Mouse (Mus musculus): ENCODE measurements around the gene Nmb. TPM values are rescaled to one million over a fixed set of nuclear protein-coding genes. Genes with fewer than 3 reads are reported as not detected.
"Not testable (repeated sequence)": the region's sequence is repeated elsewhere in the genome, so short reads cannot be mapped to it uniquely, and the experiment has no call there.

The Nmb gene
- polyA plus RNA-seq (2015; fragmentation: Nextera tagmentation; extraction: Ambion mirVana): 6.1 and 6.5 TPM in 2 replicates

GRCm38 (mm10) chr7:80904921-80905515 is at the start of gene Nmb:
Nmb (minus strand) TSS chr7:80905076.
- Histone ChIP-seq H3K9ac (peak within 1 kb of the TSS; percentile 73), H3K4me2 (replicated peaks) (peak within 1 kb of the TSS; percentile 91), H3K36me3 (peaks cover 37% of the 10 kb centered on the region), H3K27me3 (no peaks in the 10 kb centered on the region), H3K9me3 (no peaks in the 10 kb centered on the region), H3K27ac (no peak within 1 kb of the TSS), H3K4me3 (peak within 1 kb of the TSS; percentile 51), H3K4me1 (peaks cover 27% of the 10 kb centered on the region)
- peak; percentile 70; the same call in 1 of the 2 replicates for ATAC-seq (ENCODE audit: low FRiP score, low read depth)
- WGBS: 4% methylated on average over 19 of the region's 19 CpGs

DNA sequence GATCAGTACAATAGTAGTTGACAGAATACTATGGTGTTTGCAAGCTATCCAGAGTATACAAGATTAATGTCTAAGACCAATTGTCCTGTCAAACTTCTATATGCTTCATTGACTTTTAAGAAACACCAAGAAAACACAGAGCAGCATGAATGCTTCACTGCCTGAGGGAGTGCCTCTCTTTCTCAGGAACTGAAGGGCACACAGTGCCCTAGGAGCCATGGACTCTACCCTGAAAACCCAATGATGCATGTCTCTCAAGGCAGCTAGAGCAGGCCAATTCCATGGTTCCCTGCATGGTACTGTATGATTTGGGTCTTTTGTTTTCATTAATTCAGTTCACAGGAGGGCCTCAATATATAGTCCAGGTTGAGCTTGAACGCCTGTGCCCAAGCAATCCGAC is 49.4 kb upstream of the Nmb start:
- no peaks in the 10 kb centered on the region for H3K36me3 ChIP-seq
- H3K9ac ChIP-seq: no peak overlapping the region
- H3K4me2 ChIP-seq (replicated peaks): no peak overlapping the region
- H3K4me1 ChIP-seq: no peaks in the 10 kb centered on the region
- H3K9me3 ChIP-seq: no peaks in the 10 kb centered on the region
- WGBS: 73% methylated on average over 2 of the region's 2 CpGs
- no peaks in the 10 kb centered on the region for H3K27me3 ChIP-seq
- no peak overlapping the region for H3K27ac ChIP-seq
- H3K4me3 ChIP-seq: no peak overlapping the region
- ATAC-seq (ENCODE audit: low FRiP score, low read depth): no peak

- Histone ChIP-seq H3K9ac (no peak overlapping the region), H3K36me3 (no peaks in the 10 kb centered on the region), H3K4me3 (no peak overlapping the region), H3K9me3 (no peaks in the 10 kb centered on the region), H3K4me2 (replicated peaks) (no peak overlapping the region), H3K27me3 (no peaks in the 10 kb centered on the region), H3K27ac (no peak overlapping the region), H3K4me1 (peaks cover 3% of the 10 kb centered on the region; the same call in 1 of the 2 replicates)
- WGBS: 66% methylated on average over 3 of the region's 3 CpGs
- no peak for ATAC-seq (ENCODE audit: low FRiP score, low read depth)
Observed at GRCm38 (mm10) chr7:80952140-80952539, 47.3 kb upstream of the Nmb start.

GRCm38 (mm10) chr7:80951461-80951860 is 46.6 kb upstream of the Nmb start:
- ATAC-seq (ENCODE audit: low FRiP score, low read depth): no peak
- Histone ChIP-seq H3K9me3 (no peaks in the 10 kb centered on the region), H3K36me3 (no peaks in the 10 kb centered on the region), H3K4me1 (peaks cover 7% of the 10 kb centered on the region), H3K27ac (no peak overlapping the region), H3K9ac (no peak overlapping the region), H3K4me3 (no peak overlapping the region), H3K27me3 (no peaks in the 10 kb centered on the region), H3K4me2 (replicated peaks) (no peak overlapping the region)
- WGBS: 84% methylated on average over 4 of the region's 4 CpGs

DNA sequence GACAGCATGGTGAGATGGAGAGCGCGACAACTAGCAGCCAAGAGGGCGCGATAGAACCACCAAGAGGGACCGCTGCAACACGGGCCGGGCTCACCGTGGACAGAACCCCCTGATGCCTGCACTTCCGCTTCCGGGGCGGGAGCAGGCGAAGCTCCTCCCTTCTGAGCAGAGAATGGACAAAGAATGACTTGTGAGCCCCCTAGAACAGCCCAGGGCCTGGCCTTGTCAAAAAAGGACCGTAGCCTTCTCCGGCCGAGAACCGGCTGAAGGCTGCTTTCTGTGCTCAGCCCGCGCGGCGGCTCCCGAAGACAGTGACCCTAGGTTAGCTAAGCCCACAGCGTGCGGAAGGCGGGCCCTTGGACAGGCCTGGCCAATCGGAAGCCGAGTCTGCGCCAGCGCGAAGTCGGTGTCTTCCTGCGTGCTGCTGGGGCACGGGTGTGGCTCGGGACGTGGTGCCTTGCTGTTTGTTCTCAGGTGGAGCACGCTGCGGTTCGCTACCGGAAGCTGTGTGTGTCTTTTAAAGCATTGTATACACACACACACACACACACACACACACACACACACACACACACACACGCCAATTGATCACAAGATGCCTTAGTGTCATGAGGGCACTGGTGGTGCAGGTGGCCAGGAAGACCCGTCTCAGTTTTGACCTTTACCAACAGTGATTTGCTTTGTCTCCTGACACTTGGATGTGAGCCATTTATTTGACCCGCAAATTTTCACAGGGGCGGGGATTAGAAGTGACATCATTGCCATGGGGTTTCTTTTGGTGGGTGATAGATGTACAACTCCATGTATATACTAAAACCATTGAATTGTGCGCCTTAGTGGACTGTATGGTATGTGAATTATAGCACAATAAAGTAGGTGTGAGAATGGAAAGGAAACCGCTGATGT is 42.8 kb upstream of the Nmb start, which contains the start of gene Sec11a:
TSS of gene Sec11a (minus strand) at position 336 of the 906 bp plus-strand sequence.
- Histone ChIP-seq H3K9me3 (no peaks in the 10 kb centered on the region), H3K4me1 (peaks cover 24% of the 10 kb centered on the region), H3K9ac (peak within 1 kb of the TSS; percentile 92), H3K27me3 (no peaks in the 10 kb centered on the region), H3K36me3 (peaks cover 15% of the 10 kb centered on the region), H3K27ac (peak within 1 kb of the TSS; percentile 90), H3K4me3 (peak within 1 kb of the TSS; percentile 93), H3K4me2 (replicated peaks) (peak within 1 kb of the TSS; percentile 84)
- ATAC-seq (ENCODE audit: low FRiP score, low read depth): peak; percentile 100
- WGBS: 2% methylated on average over 44 of the region's 44 CpGs

DNA sequence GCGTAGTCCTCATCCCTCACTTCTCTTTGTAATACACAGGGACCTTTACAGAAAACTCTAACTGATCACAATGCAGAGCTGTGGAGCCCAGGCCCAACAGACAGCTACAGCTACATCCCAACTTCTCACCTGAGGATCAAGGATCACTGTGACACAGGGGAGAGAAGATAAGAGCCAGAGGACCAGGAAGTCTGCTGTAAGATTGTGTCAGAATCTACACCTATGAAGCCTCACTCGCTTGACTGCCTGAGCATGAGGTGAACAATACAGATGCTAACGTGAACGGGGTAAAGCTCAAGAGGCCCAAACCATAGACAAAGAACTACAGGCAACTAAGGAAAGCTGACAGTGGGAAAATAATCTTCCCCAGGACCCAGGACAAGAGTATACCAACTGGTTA is 34.9 kb upstream of the Nmb start:
- peaks cover under 1% of the 10 kb centered on the region; the same call in 1 of the 2 replicates for H3K4me1 ChIP-seq
- no peaks in the 10 kb centered on the region for H3K27me3 ChIP-seq
- no peak overlapping the region for H3K4me2 ChIP-seq (replicated peaks)
- H3K9ac ChIP-seq: no peak overlapping the region
- H3K4me3 ChIP-seq: no peak overlapping the region
- 94% methylated on average over 4 of the region's 4 CpGs for WGBS
- no peak overlapping the region for H3K27ac ChIP-seq
- no peaks in the 10 kb centered on the region for H3K9me3 ChIP-seq
- no peak for ATAC-seq (ENCODE audit: low FRiP score, low read depth)
- peaks cover 19% of the 10 kb centered on the region for H3K36me3 ChIP-seq

DNA sequence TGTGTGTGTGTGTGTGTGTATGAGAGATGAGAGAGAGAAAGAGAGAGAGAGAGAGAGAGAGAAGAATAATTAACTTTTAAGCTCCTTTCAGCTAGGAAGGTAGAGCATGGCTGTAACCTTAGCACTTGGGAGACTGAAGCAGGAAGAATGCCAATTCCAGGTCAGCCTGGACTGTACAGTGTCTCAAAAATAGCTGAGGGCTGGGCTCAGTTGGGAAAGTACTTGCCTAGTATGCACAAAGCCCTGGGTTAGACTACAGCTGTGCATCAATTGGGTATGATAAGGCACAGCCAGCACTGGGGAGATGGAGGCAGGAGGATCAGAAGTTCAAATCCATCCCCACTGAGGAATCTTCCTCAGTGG is 32.4 kb upstream of the Nmb start:
- not testable (repeated sequence) for ATAC-seq (ENCODE audit: low FRiP score, low read depth); H3K9ac ChIP-seq; H3K4me1 ChIP-seq; H3K4me3 ChIP-seq; H3K4me2 ChIP-seq (replicated peaks); H3K27me3 ChIP-seq; H3K9me3 ChIP-seq; H3K27ac ChIP-seq
- H3K36me3 ChIP-seq: peaks cover 35% of the 10 kb centered on the region

- not testable (repeated sequence) for H3K4me2 ChIP-seq (replicated peaks); H3K27ac ChIP-seq; H3K4me3 ChIP-seq; H3K4me1 ChIP-seq; H3K9ac ChIP-seq; H3K27me3 ChIP-seq; ATAC-seq (ENCODE audit: low FRiP score, low read depth); H3K9me3 ChIP-seq
- 83% methylated on average over 7 of the region's 7 CpGs for WGBS
- H3K36me3 ChIP-seq: peaks cover 36% of the 10 kb centered on the region
Observed at GRCm38 (mm10) chr7:80936617-80937303, 31.9 kb upstream of the Nmb start.

DNA sequence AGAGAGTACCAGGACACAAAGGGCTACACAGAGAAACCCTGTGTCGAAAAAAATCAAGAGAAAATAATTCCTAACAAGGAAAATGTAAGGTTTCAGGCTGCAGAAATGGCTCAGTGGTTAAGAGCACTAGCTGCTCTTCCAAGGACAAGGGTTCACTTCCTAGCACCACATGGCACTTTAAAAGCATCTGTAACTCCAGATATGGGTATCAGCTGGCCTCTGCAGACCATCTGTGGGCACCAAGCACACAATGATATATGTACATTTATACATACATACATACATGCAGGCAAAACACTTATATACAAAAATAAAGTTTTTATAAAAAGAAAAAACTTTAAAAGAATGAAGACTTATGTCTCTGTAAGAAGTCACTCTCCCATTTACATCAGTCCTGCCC is 31.0 kb upstream of the Nmb start:
- H3K27me3 ChIP-seq: no peaks in the 10 kb centered on the region
- no peaks in the 10 kb centered on the region for H3K4me1 ChIP-seq
- H3K36me3 ChIP-seq: peaks cover 42% of the 10 kb centered on the region
- H3K9me3 ChIP-seq: no peaks in the 10 kb centered on the region
- no peak overlapping the region for H3K9ac ChIP-seq
- 91% methylated on average over 1 of the region's 1 CpGs for WGBS
- no peak overlapping the region for H3K4me3 ChIP-seq
- no peak overlapping the region for H3K4me2 ChIP-seq (replicated peaks)
- ATAC-seq (ENCODE audit: low FRiP score, low read depth): no peak
- no peak overlapping the region for H3K27ac ChIP-seq

GRCm38 (mm10) chr7:80932777-80933176 is 27.9 kb upstream of the Nmb start:
- peaks cover 41% of the 10 kb centered on the region for H3K36me3 ChIP-seq
- H3K4me1 ChIP-seq: no peaks in the 10 kb centered on the region
- no peak for ATAC-seq (ENCODE audit: low FRiP score, low read depth)
- no peak overlapping the region for H3K27ac ChIP-seq
- H3K9me3 ChIP-seq: no peaks in the 10 kb centered on the region
- WGBS: 86% methylated on average over 1 of the region's 1 CpGs
- no peaks in the 10 kb centered on the region for H3K27me3 ChIP-seq
- no peak overlapping the region for H3K4me2 ChIP-seq (replicated peaks)
- no peak overlapping the region for H3K4me3 ChIP-seq
- H3K9ac ChIP-seq: no peak overlapping the region

DNA sequence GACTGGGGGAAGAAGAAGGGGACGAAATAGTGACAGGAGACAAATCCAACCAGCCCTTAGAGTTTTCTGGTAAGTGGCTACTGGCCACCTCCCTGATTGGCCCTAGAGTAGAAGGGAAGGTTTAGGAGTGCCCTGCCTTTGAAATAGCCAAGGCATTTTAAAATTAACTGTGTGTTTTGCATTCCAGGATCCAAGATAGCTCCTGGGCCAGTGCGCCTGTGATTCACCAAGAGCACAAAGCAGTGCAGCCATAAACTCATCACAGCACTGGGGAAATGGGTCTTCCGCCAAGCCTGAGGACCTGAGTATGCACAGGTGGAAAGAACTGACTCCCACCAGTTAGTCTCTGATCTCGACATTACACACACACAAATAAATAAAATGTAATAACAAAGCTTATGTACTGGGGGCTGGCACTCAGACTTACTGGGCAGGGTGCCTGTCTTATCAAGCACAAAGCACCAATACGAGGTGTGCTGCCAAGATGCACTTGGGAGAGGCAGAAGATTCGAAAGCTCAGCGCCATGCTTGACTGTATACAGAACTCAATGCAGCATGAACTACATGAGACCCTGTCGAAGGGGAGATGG is 26.8 kb upstream of the Nmb start:
- WGBS: 90% methylated on average over 8 of the region's 8 CpGs
- Histone ChIP-seq H3K27me3 (no peaks in the 10 kb centered on the region), H3K4me2 (replicated peaks) (no peak overlapping the region), H3K4me1 (no peaks in the 10 kb centered on the region), H3K9me3 (no peaks in the 10 kb centered on the region), H3K27ac (no peak overlapping the region), H3K9ac (no peak overlapping the region), H3K4me3 (no peak overlapping the region), H3K36me3 (peaks cover 48% of the 10 kb centered on the region)
- no peak for ATAC-seq (ENCODE audit: low FRiP score, low read depth)

DNA sequence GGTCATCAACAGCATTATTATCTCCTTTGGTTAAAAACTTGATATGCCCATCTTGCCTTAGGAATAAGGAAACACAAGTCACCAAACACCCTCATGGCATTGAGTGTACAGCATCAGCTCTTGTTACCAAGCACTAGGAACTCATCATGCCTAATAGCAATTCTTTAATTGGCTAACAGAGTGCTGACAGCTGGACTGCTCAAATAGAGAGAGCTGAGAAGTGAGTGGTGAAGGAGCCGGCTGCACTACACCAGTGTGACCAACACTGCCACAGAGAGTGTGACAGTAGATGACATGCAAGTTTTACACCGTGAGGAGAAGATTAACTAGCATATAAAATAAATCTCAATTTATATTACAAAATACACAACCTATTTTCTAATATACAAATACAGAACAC is 18.3 kb upstream of the Nmb start:
- H3K4me2 ChIP-seq (replicated peaks): no peak overlapping the region
- H3K4me1 ChIP-seq: no peaks in the 10 kb centered on the region
- H3K9me3 ChIP-seq: no peaks in the 10 kb centered on the region
- H3K27ac ChIP-seq: no peak overlapping the region
- no peak overlapping the region for H3K4me3 ChIP-seq
- no peak overlapping the region for H3K9ac ChIP-seq
- no peak for ATAC-seq (ENCODE audit: low FRiP score, low read depth)
- peaks cover 64% of the 10 kb centered on the region for H3K36me3 ChIP-seq
- H3K27me3 ChIP-seq: no peaks in the 10 kb centered on the region
- WGBS: 89% methylated on average over 2 of the region's 2 CpGs

Measured in limb, embryonic 13.5 days (tissue).